In the genomic region with DNA sequence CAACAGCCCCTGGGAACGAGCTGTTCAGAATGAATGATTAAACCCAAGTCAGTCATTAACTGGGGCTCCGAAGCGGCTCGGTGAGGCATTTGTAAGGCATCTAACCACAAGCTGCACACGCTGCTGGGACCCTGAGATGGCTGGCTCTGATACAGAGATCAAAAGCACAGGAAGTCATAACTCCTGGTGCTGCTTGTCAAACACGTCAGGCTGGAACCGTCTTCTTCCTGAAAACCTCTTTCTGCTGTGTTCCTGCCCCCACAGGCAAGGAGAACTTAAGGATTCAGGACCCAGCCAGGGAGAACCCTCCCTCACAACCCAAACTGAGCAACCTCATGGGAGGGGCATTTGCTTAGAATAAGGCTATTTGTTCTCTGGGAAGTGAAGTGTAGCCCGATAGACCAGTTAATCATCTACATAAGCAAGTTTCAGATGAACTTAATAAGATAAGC, we compare ENCODE assay signal across 8 mouse cellular contexts. TPM values are rescaled to one million over a fixed set of nuclear protein-coding genes. Genes with fewer than 3 reads are reported as not detected.
DNase-seq lines count a peak whose midpoint lies in the region; ATAC-seq lines count a peak whose summit lies in the region.

No protein-coding gene starts in this region.

- peaks cover 25% of the 10 kb centered on the region for H3K4me1 ChIP-seq in intestine, embryonic 16.5 days (ENCODE audit: control insufficient read depth, insufficient read depth, low read length)
- peaks cover 40% of the 10 kb centered on the region for H3K4me1 ChIP-seq in lung, embryonic 15.5 days

- peak; percentile 52 for DNase-seq in testis, postnatal 14 days (ENCODE audit: low spot score)
- no peak for DNase-seq in testis, postnatal 10 days (ENCODE audit: low spot score)
- DNase-seq in yolk sac, embryonic 10.5 days (ENCODE audit: low spot score): peak; percentile 82
- no peak for DNase-seq in right cerebral cortex, postnatal 14 days
- no peak for DNase-seq in right cerebral cortex, postnatal 4 days
- DNase-seq in heart, adult 11 months: no peak

- no peak overlapping the region for H3K4me3 ChIP-seq in intestine, embryonic 16.5 days (ENCODE audit: low read length)
- no peak overlapping the region for H3K4me3 ChIP-seq in lung, embryonic 15.5 days

- peak overlapping the region; percentile 46; the same call in 1 of the 2 replicates for H3K27ac ChIP-seq in intestine, embryonic 16.5 days (ENCODE audit: low read length)
- peak overlapping the region; percentile 81 for H3K27ac ChIP-seq in lung, embryonic 15.5 days

- H3K9me3 ChIP-seq in intestine, embryonic 16.5 days (ENCODE audit: control insufficient read depth, low read length): no peaks in the 10 kb centered on the region
- H3K9me3 ChIP-seq in lung, embryonic 15.5 days: no peaks in the 10 kb centered on the region

- 7% methylated on average over 8 of the region's 8 CpGs for WGBS in intestine, embryonic 16.5 days
- 5% methylated on average over 8 of the region's 8 CpGs for WGBS in lung, embryonic 15.5 days

- peak overlapping the region; percentile 6; the same call in 1 of the 2 replicates for H3K4me2 ChIP-seq in intestine, embryonic 16.5 days (ENCODE audit: low read depth, low read length)
- no peak overlapping the region for H3K4me2 ChIP-seq in lung, embryonic 15.5 days

- H3K9ac ChIP-seq in intestine, embryonic 16.5 days (ENCODE audit: low read depth, low read length): no peak overlapping the region
- no peak overlapping the region for H3K9ac ChIP-seq in lung, embryonic 15.5 days

- peak; percentile 78 for ATAC-seq in intestine, embryonic 16.5 days
- ATAC-seq in lung, embryonic 15.5 days (ENCODE audit: borderline replicate concordance, extremely low read depth, low FRiP score, low TSS enrichment): peak; percentile 44; the same call in 1 of the 2 replicates

- no peaks in the 10 kb centered on the region for H3K36me3 ChIP-seq in intestine, embryonic 16.5 days (ENCODE audit: control insufficient read depth, insufficient read depth, low read length)
- no peaks in the 10 kb centered on the region for H3K36me3 ChIP-seq in lung, embryonic 15.5 days

- no peaks in the 10 kb centered on the region for H3K27me3 ChIP-seq in intestine, embryonic 16.5 days (replicated peaks; ENCODE audit: control insufficient read depth, insufficient read depth, low read length)
- no peaks in the 10 kb centered on the region for H3K27me3 ChIP-seq in lung, embryonic 15.5 days

RNA-seq across cellular contexts. Expression of a gene that starts 34.3 kb away (rescaled TPM):
- polyA plus RNA-seq in intestine, embryonic 16.5 days (2015; fragmentation: Nextera tagmentation; extraction: Ambion mirVana): not detected in 2 replicates
- 0.15 and 0.29 TPM in 2 replicates for polyA plus RNA-seq in lung, embryonic 15.5 days (2015; fragmentation: Nextera tagmentation; extraction: Ambion mirVana)

Comparison
In these comparisons a context has a peak if more than half of its experiments do, and no peak if none do; other contexts are left out.
1. DNase-seq: peak in testis, postnatal 14 days (single experiment) and yolk sac, embryonic 10.5 days (single experiment); none in testis, postnatal 10 days (single experiment), right cerebral cortex, postnatal 14 days (single experiment), right cerebral cortex, postnatal 4 days (single experiment) and heart, adult 11 months (single experiment).